Mouse (Mus musculus) heart, embryonic 15.5 days (tissue): Measurements from ENCODE around the gene Nyap1. TPM values are rescaled to one million over a fixed set of nuclear protein-coding genes. Genes with fewer than 3 reads are reported as not detected.

Source experiments
- ATAC-seq: fragments of 200-750 bp; cut with Nextera tagmentation; replicated peaks from 2 replicates; pipeline ENCODE4 v1.8.0; 2017; ENCODE audit warnings: low read depth, moderate TSS enrichment; ENCODE audit not compliant: insufficient number of reproducible peaks, insufficient read depth, low FRiP score
- H3K27ac ChIP-seq: fragments of 300-500 bp; sonication (generic); 2 replicates; pipeline ENCODE4 v1.5.1; 2015; ENCODE audit warnings: mild to moderate bottlenecking, inconsistent platforms
- H3K27me3 ChIP-seq: fragments of 300-500 bp; sonication (generic); 2 replicates; pipeline ENCODE4 v1.6.1; 2015; ENCODE audit warnings: inconsistent platforms
- H3K36me3 ChIP-seq: fragments of 300-500 bp; sonication (generic); 2 replicates; pipeline ENCODE4 v1.6.1; 2015; ENCODE audit warnings: mild to moderate bottlenecking, inconsistent platforms
- H3K4me1 ChIP-seq: fragments of 300-500 bp; sonication (generic); replicated peaks from 2 replicates; pipeline ENCODE4 v1.6.1; 2015; ENCODE audit warnings: inconsistent platforms
- H3K4me2 ChIP-seq: fragments of 300-500 bp; sonication (generic); 2 replicates; pipeline ENCODE4 v1.6.1; 2015; ENCODE audit warnings: inconsistent platforms, mild to moderate bottlenecking, moderate library complexity
- H3K4me3 ChIP-seq: fragments of 300-500 bp; sonication (generic); 2 replicates; pipeline ENCODE4 v1.5.1; 2015; ENCODE audit warnings: mild to moderate bottlenecking, inconsistent platforms
- H3K9ac ChIP-seq: fragments of 300-500 bp; sonication (generic); 2 replicates; pipeline ENCODE4 v1.6.1; 2015; ENCODE audit warnings: mild to moderate bottlenecking, inconsistent platforms
- H3K9me3 ChIP-seq: fragments of 300-500 bp; sonication (generic); replicated peaks from 2 replicates; pipeline ENCODE4 v1.6.1; 2016; ENCODE audit warnings: inconsistent platforms
- WGBS: fragments of 180-500 bp; shearing (Covaris S2); methylation state at CpG from one replicate; pipeline ENCODE4 v1.1.7; 2015; ENCODE audit warnings: mixed read lengths; 5-methylcytosine and 5-hydroxymethylcytosine counted together
- polyA plus RNA-seq: library from polyadenylated mRNA; unstranded; fragments of >200 nt; fragmentation: Nextera tagmentation; extraction: Ambion mirVana; gene quantifications from 2 replicates; pipeline ENCODE4 v1.2.1, GENCODE M21; 2015

The Nyap1 gene
- polyA plus RNA-seq, 1 experiment from 2014 or later = 1.2 TPM

DNA sequence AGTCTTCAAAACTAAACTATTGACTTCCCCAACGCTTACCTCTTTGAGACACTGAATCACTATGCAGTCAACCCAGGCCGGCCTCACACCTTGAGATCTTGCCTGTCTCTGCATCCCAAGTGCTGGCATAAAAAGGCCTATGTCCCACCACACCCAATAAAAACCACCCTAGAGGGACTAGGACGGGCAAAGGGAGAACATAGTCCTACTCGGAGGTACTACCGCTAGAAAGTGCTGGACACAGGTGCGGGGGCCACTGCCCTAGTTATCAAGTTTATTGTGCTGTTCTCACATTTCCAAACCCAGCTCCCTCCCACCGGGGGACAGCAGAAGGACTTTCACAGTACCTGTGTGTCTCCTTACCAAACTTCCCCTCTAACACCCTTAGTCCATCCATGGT is 40.3 kb upstream of the Nyap1 start:
- no peak overlapping the region for H3K4me3 ChIP-seq
- H3K9me3 ChIP-seq = no peaks in the 10 kb centered on the region
- no peak overlapping the region for H3K4me2 ChIP-seq
- H3K27me3 ChIP-seq = no peaks in the 10 kb centered on the region
- no peak overlapping the region for H3K9ac ChIP-seq
- no peak overlapping the region for H3K27ac ChIP-seq
- WGBS = 88% methylated on average over 7 of the region's 7 CpGs
- H3K4me1 ChIP-seq = peaks cover 57% of the 10 kb centered on the region
- peaks cover 32% of the 10 kb centered on the region for H3K36me3 ChIP-seq
- no peak for ATAC-seq

DNA sequence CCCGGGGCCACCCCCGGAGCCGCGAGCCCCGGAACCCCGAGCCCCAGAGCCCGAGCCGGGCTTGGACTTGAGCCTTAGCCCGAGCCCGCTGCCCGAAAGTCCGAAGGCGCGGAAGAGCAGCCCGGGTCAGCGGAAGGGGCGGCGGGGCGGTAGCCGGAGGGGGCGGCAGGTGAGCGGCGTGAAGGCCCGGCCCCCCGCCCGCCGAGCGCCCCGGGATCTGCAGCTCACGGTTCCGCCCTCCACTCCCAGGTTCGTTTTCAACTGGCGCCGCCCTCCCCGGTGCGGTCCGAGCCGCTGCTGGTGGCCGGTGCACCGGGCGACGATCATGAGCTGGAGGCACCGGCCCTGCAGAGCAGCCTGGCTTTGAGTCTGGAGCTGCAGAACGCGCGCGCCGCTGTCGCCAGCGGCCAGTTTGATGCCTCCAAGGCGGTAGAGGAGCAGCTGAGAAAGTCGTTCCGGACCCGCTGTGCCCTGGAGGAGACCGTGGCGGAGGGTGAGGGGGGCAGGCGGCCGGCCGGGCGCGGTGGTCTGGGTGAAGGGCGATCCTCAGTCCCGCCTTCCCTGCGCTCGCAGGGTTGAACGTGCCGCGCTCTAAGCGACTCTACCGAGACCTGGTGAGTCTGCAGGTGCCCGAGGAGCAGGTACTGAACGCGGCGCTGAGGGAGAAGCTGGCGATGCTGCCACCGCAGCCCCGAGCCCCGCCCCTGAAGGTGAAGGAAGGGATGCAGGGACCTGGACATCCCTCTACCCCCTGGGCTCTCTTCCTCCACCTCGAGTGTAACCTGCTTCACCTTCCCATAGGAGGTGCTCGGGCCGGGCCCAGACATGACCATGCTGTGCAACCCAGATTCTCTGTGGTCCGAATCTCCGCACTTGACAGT is 37.9 kb upstream of the Nyap1 start:
- peaks cover 51% of the 10 kb centered on the region for H3K4me1 ChIP-seq
- under 1% methylated on average over 77 of the region's 83 CpGs for WGBS

DNA sequence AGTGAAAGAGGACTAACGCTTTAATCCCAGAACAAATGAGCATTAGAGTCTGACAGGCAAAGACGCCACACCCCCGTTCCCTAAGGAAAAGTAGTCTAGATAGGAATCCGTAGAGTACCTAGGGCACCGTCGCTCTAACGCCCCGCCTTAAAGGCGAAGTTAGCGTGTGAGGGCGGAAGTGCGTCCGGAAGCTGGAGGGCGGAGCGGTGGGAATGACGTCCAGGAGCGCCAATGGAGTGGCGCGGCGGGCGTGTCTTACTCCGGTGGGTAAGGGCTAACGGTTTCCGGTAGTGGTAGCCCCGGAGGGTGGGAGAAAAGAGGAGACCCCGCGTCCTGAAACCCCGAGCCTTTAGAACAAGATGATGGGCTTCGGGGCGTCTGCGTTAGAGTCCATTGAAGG is 37.2 kb upstream of the Nyap1 start, which contains the start of gene Ppp1r35:
Ppp1r35 (plus strand) TSS at position 215 of the 400 bp plus-strand sequence.
- Histone ChIP-seq H3K4me3 (peak within 1 kb of the TSS; percentile 80), H3K9ac (peak within 1 kb of the TSS; percentile 89), H3K27me3 (no peaks in the 10 kb centered on the region), H3K9me3 (no peaks in the 10 kb centered on the region), H3K27ac (peak within 1 kb of the TSS; percentile 87), H3K4me1 (peaks cover 44% of the 10 kb centered on the region), H3K36me3 (peaks cover 32% of the 10 kb centered on the region), H3K4me2 (peak within 1 kb of the TSS; percentile 89)
- ATAC-seq = peak; percentile 93
- WGBS = 0% methylated on average over 31 of the region's 31 CpGs

More for the DNA sequence above, 37.9 kb upstream of the Nyap1 start:
- peak overlapping the region; percentile 80 for H3K4me3 ChIP-seq
- H3K36me3 ChIP-seq = peaks cover 32% of the 10 kb centered on the region
- no peaks in the 10 kb centered on the region for H3K27me3 ChIP-seq
- H3K9ac ChIP-seq = peak overlapping the region; percentile 89
- peak overlapping the region; percentile 87 for H3K27ac ChIP-seq
- H3K4me2 ChIP-seq = peak overlapping the region; percentile 89
- H3K9me3 ChIP-seq = no peaks in the 10 kb centered on the region
- peak; percentile 16 for ATAC-seq

DNA sequence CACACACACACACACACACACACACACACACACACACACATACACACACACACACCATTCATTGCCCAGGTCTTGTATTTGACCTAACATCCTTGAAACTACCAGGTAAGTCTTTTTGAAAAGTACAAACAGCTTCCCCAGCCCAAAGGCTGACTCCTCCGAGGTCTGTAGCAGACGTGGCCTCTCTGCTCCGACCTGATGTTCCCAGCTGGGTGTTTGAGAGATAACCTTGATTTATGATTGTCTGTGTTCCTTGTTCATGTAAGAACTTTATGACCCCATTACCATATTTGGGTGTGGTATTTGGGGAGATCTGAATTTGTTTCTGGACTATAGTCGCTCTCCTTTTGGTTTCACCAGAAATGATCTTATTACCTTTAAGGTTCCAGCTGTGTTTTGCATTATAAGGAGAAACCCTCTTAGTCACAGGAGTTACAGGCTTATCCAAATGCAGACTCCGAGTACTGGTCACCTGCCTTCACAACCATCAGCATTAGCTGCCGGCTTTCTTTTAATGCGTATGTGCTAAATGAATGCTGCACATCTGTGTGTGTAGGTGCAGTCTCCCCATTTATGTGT is 35.9 kb upstream of the Nyap1 start:
- no peak for ATAC-seq
- Histone ChIP-seq H3K36me3 (peaks cover 23% of the 10 kb centered on the region), H3K9me3 (no peaks in the 10 kb centered on the region), H3K27ac (no peak overlapping the region), H3K4me2 (no peak overlapping the region), H3K27me3 (no peaks in the 10 kb centered on the region), H3K4me1 (peaks cover 32% of the 10 kb centered on the region), H3K9ac (no peak overlapping the region), H3K4me3 (no peak overlapping the region)
- WGBS = 81% methylated on average over 7 of the region's 7 CpGs

DNA sequence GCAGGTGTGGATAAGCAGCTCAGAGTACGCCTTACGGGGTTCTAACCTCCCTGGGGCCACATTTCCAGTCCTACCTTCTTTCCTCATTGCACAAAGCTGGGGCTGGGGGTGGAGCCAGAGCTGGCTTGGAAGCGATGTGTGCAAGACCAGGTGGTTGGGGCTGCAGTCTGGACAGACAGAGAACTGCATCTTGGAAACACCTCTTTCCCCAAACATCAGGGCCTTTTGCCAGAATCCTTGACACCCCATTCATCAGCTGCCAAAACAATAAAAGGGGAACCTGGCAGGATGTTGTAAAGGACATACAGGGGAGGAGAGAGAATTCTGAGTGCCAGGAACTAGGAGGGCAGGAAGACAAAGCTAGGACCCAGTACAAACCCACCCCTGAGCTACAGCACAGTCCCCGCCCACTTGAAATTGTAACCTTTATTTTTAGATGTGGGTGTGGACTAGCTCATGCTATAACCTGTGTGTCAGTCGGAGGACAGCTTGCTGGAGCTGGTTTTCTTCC is 35.1 kb upstream of the Nyap1 start:
- WGBS = 25% methylated on average over 5 of the region's 5 CpGs
- Histone ChIP-seq H3K27ac (peak overlapping the region; percentile 66), H3K4me3 (no peak overlapping the region), H3K9ac (no peak overlapping the region), H3K27me3 (no peaks in the 10 kb centered on the region), H3K4me1 (peaks cover 31% of the 10 kb centered on the region), H3K9me3 (no peaks in the 10 kb centered on the region), H3K36me3 (peaks cover 14% of the 10 kb centered on the region), H3K4me2 (peak overlapping the region; percentile 16; the same call in 1 of the 2 replicates)
- peak; percentile 45 for ATAC-seq

DNA sequence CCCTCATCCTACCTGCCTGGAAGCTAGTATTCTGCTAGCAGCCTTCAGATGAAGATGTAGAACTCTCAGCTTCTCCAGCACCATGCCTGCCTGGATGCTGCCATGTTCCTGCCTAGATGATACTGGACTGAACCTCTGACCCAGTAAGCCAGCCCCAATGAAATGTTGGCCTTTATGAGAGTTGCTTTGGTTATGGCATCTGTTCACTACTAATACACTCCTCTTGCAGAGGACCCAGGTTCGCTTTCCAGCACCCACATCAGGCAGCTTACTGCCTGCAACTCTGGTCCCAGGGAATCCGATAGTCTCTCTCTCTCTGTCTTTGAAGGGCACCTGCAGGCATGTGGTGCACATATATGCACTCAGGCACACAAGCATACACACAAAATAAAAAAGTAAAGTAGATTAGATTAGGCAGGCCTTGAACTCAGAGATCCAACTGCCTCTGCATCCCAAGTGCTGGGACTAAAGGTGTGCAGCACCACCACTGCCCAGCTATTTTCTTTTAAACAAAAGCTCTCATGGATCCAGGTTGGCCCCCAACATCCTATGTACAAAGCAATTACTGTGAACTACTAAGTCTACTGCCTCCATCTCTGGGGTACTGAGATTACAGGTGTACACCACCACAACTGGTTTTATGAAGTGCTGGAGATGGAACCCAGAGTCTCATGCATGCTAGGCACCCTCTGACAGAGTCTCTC is 34.3 kb upstream of the Nyap1 start:
- H3K4me2 ChIP-seq = no peak overlapping the region
- H3K36me3 ChIP-seq = peaks cover 7% of the 10 kb centered on the region
- no peaks in the 10 kb centered on the region for H3K9me3 ChIP-seq
- no peak overlapping the region for H3K9ac ChIP-seq
- ATAC-seq = no peak
- H3K4me3 ChIP-seq = no peak overlapping the region
- WGBS = 92% methylated on average over 2 of the region's 2 CpGs
- no peaks in the 10 kb centered on the region for H3K27me3 ChIP-seq
- peak overlapping the region; percentile 66; the same call in 1 of the 2 replicates for H3K27ac ChIP-seq
- H3K4me1 ChIP-seq = peaks cover 31% of the 10 kb centered on the region

DNA sequence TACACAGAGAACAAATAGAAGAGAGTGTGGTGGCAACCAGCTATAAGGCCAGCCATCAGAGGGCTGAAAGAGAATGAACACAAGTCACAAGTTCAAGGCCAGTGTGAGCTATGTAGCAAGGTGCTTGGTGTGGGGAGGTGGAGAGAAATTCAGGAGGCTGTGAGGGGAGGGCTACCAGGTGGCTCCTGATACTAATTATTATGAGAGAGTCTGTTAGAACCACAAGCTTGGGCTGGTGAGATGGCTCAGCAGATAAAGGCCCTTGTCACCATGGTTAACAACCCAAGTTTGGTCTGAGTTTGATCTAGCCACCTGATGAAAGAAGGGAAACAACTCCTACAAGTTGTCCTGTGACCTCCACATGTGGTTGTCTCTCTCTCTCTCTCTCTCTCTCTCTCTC is 31.3 kb upstream of the Nyap1 start:
- Histone ChIP-seq H3K27me3 (no peaks in the 10 kb centered on the region), H3K4me1 (peaks cover 13% of the 10 kb centered on the region), H3K4me3 (no peak overlapping the region), H3K36me3 (no peaks in the 10 kb centered on the region), H3K4me2 (no peak overlapping the region), H3K9ac (no peak overlapping the region), H3K9me3 (no peaks in the 10 kb centered on the region), H3K27ac (no peak overlapping the region)
- no peak for ATAC-seq

DNA sequence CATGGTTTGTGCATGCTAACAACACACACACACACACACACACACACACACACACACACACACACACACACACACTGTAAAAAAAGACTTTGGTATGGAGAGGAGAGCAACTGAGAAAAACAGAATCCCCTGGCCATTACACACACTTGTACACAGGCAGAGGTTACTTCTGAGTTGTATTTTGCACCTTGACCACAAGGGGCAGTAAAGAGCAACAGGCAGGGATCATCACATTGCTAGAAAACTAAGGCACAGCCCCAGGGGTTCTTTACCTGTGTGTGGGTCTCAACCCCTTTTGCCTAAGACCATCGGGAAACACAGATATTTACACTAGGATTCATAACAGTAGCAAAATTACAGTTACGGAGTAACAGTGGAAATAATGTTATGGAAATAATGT is 29.3 kb upstream of the Nyap1 start:
- no peaks in the 10 kb centered on the region for H3K9me3 ChIP-seq
- no peak overlapping the region for H3K4me3 ChIP-seq
- ATAC-seq = 0 out of 2 replicates have a peak, but pooled peaks have one; percentile 44
- no peak overlapping the region for H3K4me2 ChIP-seq
- H3K9ac ChIP-seq = no peak overlapping the region
- H3K4me1 ChIP-seq = peaks cover 3% of the 10 kb centered on the region; the same call in 1 of the 2 replicates
- no peaks in the 10 kb centered on the region for H3K36me3 ChIP-seq
- 35% methylated on average over 2 of the region's 2 CpGs for WGBS
- no peak overlapping the region for H3K27ac ChIP-seq
- H3K27me3 ChIP-seq = no peaks in the 10 kb centered on the region

DNA sequence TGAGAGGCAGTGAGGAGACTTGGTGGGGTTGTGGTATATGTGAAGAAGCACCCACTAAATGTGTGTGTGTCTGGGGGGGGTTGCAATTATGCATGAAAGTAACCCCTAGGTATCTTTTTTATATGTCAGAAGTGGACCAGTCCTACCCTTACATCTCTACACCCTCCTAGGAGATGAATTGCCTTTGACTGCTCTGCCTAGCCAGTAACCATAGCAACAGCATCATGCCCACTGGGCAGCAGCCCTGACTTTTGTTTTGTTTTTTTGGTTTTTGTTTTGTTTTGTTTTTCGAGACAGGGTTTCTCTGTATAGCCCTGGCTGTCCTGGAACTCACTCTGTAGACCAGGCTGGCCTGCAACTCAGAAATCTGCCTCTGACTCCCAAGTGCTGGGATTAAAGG is 27.1 kb upstream of the Nyap1 start:
- H3K4me3 ChIP-seq = no peak overlapping the region
- H3K4me2 ChIP-seq = no peak overlapping the region
- ATAC-seq = no peak
- no peaks in the 10 kb centered on the region for H3K27me3 ChIP-seq
- H3K9ac ChIP-seq = no peak overlapping the region
- H3K36me3 ChIP-seq = no peaks in the 10 kb centered on the region
- H3K27ac ChIP-seq = no peak overlapping the region
- peaks cover 3% of the 10 kb centered on the region; the same call in 1 of the 2 replicates for H3K4me1 ChIP-seq
- H3K9me3 ChIP-seq = no peaks in the 10 kb centered on the region
- 67% methylated on average over 1 of the region's 1 CpGs for WGBS

DNA sequence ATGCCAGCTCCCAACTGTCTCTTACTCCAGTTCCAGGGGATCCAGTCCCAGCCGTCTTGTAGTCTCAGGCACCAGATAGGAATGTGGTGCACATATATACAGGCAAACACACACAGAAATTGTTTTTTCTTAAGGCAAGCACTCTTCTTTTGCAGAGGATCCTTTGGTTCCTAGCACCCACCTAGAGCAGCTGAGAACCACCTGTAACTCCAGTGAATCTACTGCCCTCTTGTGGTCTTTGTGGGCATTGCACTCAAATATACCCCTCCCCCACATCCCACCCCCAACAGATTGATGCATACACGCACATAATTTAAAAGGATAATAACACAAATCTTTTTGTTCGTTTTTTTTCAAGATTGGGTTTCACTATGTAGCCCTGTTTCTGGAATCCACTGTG is 24.9 kb upstream of the Nyap1 start:
- no peak overlapping the region for H3K27ac ChIP-seq
- no peak overlapping the region for H3K4me3 ChIP-seq
- no peak for ATAC-seq
- peaks cover 3% of the 10 kb centered on the region; the same call in 1 of the 2 replicates for H3K4me1 ChIP-seq
- H3K9me3 ChIP-seq = no peaks in the 10 kb centered on the region
- 56% methylated on average over 3 of the region's 3 CpGs for WGBS
- no peaks in the 10 kb centered on the region for H3K36me3 ChIP-seq
- no peak overlapping the region for H3K4me2 ChIP-seq
- H3K9ac ChIP-seq = no peak overlapping the region
- H3K27me3 ChIP-seq = no peaks in the 10 kb centered on the region
